Mouse (Mus musculus): Measurements from ENCODE around the gene Gm21987. TPM values are rescaled to one million over a fixed set of nuclear protein-coding genes. Genes with fewer than 3 reads are reported as not detected.
"Not testable (repeated sequence)": the region's sequence is repeated elsewhere in the genome, so short reads cannot be mapped to it uniquely, and the experiment has no call there.

The Gm21987 gene
- total RNA-seq, 1 experiment, result not detected

DNA sequence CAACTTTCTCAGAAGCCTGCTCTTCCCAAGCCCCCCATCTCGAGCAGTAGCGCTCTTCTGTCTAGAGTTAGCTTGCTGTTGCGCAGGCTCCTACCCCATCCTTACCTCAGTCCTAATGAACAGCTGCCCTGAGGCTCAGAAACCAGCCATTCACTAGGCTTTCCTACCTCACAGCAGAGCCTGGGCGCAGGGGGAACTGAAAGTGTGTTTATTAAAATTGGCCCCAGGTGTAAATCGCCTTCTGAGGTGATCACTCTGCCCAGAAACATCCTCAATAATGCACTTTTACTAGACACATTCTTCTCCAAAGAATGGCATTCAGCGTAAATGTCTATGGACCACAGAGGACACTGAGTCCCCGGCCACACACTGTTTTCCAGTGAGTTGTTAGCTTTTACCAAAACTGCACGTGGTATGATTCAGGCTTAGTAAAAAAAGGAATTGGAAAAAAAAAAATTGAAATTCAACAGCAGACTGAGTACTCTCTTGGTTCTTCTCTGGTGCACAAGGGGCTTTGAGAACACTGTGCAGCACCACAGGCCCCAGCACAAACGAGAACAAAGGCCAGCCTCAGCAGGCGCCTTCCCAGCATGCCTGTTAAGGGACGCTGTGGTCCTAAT is 20.0 kb upstream of the Gm21987 start:
- TF ChIP-seq MAFK (IDR thresholded peaks at IDR 0.05; ENCODE audit: insufficient read depth, low read depth, low read length), result no peak
- TF ChIP-seq ZC3H11A (IDR thresholded peaks at IDR 0.05; ENCODE audit: borderline replicate concordance, low read depth, low read length), result no peak
- no peak for TF ChIP-seq ZNF384 (IDR thresholded peaks at IDR 0.05; ENCODE audit: low read depth, low read length)
- TF ChIP-seq CHD2 (IDR thresholded peaks at IDR 0.05; ENCODE audit: low read depth, low read length), result no peak
- Histone ChIP-seq H3K4me3 (ENCODE audit: insufficient read depth in 1 of 2, low read depth in 1 of 2, low read length in 2 of 2, poor library complexity in 1 of 2, severe bottlenecking in 1 of 2) (no peak overlapping the region), H3K4me1 (ENCODE audit: control insufficient read depth in 2 of 2, insufficient read depth in 2 of 2, low read length in 2 of 2, poor library complexity in 1 of 2) (no peaks in the 10 kb centered on the region), H3K36me3 (ENCODE audit: control insufficient read depth, insufficient read depth, low read length, poor library complexity, severe bottlenecking) (no peaks in the 10 kb centered on the region), H3K9me3 (ENCODE audit: control insufficient read depth, insufficient read depth, low read depth, low read length) (no peaks in the 10 kb centered on the region), H3K9ac (ENCODE audit: insufficient read depth, low read depth, low read length, poor library complexity, severe bottlenecking) (no peak overlapping the region), H3K27ac (ENCODE audit: insufficient read depth, low read depth, low read length, poor library complexity, severe bottlenecking) (no peak overlapping the region)
- no peak for DNase-seq (ENCODE audit: low read depth, low spot score)
- in situ Hi-C loops (cut with MboI; ENCODE audit: low sequenced_read_pairs in 2 of 2, unreplicated experiment in 2 of 2), result loop anchor here in 1 of 2 experiments (25.0 kb wide), 1 partner anchor 735 kb away; no protein-coding TSS in a partner anchor

DNA sequence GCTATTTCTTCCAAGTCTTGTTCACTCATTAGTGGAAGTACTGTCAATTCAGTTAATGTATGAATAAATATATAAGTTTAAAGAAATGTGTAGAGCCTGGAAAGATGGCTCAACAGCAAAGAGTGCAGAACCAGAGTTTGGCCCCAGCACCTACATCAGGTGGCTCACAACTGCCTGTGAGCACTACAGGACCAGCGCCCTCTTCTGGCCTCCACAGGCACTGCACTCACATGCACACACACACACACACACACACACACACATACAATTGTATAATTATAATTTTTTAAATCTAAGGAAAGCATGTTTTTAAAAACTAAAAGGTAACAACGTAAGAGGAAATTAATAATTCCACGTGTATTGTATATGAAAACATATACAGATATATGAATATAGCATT is 17.5 kb upstream of the Gm21987 start:
- Histone ChIP-seq H3K4me3 (ENCODE audit: insufficient read depth in 1 of 2, low read depth in 1 of 2, low read length in 2 of 2, poor library complexity in 1 of 2, severe bottlenecking in 1 of 2) (no peak overlapping the region), H3K9ac (ENCODE audit: insufficient read depth, low read depth, low read length, poor library complexity, severe bottlenecking) (no peak overlapping the region), H3K4me1 (ENCODE audit: control insufficient read depth in 2 of 2, insufficient read depth in 2 of 2, low read length in 2 of 2, poor library complexity in 1 of 2) (no peaks in the 10 kb centered on the region), H3K27ac (ENCODE audit: insufficient read depth, low read depth, low read length, poor library complexity, severe bottlenecking) (no peak overlapping the region), H3K9me3 (ENCODE audit: control insufficient read depth, insufficient read depth, low read depth, low read length) (no peaks in the 10 kb centered on the region), H3K36me3 (ENCODE audit: control insufficient read depth, insufficient read depth, low read length, poor library complexity, severe bottlenecking) (no peaks in the 10 kb centered on the region)
- DNase-seq (ENCODE audit: low read depth, low spot score), result no peak
- TF ChIP-seq ZC3H11A (IDR thresholded peaks at IDR 0.05; ENCODE audit: borderline replicate concordance, low read depth, low read length), result no peak
- in situ Hi-C loops (cut with MboI; ENCODE audit: low sequenced_read_pairs in 2 of 2, unreplicated experiment in 2 of 2), result loop anchor here in 1 of 2 experiments (25.0 kb wide), 1 partner anchor 733 kb away; no protein-coding TSS in a partner anchor

DNA sequence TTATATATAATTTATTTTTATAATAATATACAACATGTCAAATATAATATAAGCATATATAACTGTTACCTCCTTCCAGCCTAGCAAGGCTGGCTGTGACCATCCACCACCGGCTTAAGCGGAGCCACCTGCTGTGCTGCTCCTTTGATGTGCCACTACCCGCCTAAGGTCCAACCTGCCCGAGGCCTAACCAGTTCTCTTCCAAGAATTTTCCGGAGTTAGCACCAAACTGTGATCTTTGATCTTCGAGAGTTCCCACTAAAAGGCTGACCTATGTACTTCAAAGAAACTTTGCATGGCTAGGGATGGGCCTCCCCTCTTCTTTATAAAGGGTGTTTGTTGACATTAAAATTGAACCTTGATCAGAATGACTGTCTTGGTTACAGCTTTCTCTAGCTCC is 12.4 kb upstream of the Gm21987 start:
- Histone ChIP-seq H3K9ac (ENCODE audit: insufficient read depth, low read depth, low read length, poor library complexity, severe bottlenecking) (no peak overlapping the region), H3K36me3 (ENCODE audit: control insufficient read depth, insufficient read depth, low read length, poor library complexity, severe bottlenecking) (no peaks in the 10 kb centered on the region), H3K27ac (ENCODE audit: insufficient read depth, low read depth, low read length, poor library complexity, severe bottlenecking) (no peak overlapping the region), H3K4me1 (ENCODE audit: control insufficient read depth in 2 of 2, insufficient read depth in 2 of 2, low read length in 2 of 2, poor library complexity in 1 of 2) (no peaks in the 10 kb centered on the region), H3K9me3 (ENCODE audit: control insufficient read depth, insufficient read depth, low read depth, low read length) (no peaks in the 10 kb centered on the region), H3K4me3 (ENCODE audit: insufficient read depth in 1 of 2, low read depth in 1 of 2, low read length in 2 of 2, poor library complexity in 1 of 2, severe bottlenecking in 1 of 2) (no peak overlapping the region)
- TF ChIP-seq CHD2 (IDR thresholded peaks at IDR 0.05; ENCODE audit: low read depth, low read length), result no peak
- TF ChIP-seq ZNF384 (IDR thresholded peaks at IDR 0.05; ENCODE audit: low read depth, low read length), result no peak
- TF ChIP-seq MAFK (IDR thresholded peaks at IDR 0.05; ENCODE audit: insufficient read depth, low read depth, low read length), result no peak
- no peak for TF ChIP-seq HCFC1 (IDR thresholded peaks at IDR 0.05; ENCODE audit: borderline replicate concordance, insufficient read depth, low read length)
- no peak for TF ChIP-seq ZC3H11A (IDR thresholded peaks at IDR 0.05; ENCODE audit: borderline replicate concordance, low read depth, low read length)
- DNase-seq (ENCODE audit: low read depth, low spot score), result peak; percentile 55
- in situ Hi-C loops (cut with MboI; ENCODE audit: low sequenced_read_pairs in 2 of 2, unreplicated experiment in 2 of 2), result loop anchor here in 1 of 2 experiments (25.0 kb wide), 1 partner anchor 728 kb away; no protein-coding TSS in a partner anchor

DNA sequence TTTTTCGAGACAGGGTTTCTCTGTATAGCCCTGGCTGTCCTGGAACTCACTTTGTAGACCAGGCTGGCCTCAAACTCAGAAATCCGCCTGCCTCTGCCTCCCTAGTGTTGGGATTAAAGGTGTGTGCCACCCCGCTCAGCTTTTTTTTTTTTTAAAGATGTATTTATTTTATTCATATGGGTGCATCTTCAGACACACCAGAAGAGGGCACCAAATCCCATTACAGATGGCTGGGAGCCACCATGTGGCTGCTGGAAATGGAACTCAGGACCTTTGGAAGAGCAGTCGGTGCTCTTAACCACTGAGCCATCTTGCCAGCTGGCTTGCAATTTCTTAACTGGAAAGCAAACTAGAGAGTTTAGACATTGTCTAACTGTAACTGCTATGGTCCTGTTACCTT is 8.8 kb upstream of the Gm21987 start:
- in situ Hi-C loops (cut with MboI; ENCODE audit: low sequenced_read_pairs in 2 of 2, unreplicated experiment in 2 of 2), result loop anchor here in 1 of 2 experiments (25.0 kb wide), 1 partner anchor 724 kb away; no protein-coding TSS in a partner anchor
- not testable (repeated sequence) for H3K27ac ChIP-seq (ENCODE audit: insufficient read depth, low read depth, low read length, poor library complexity, severe bottlenecking); H3K4me1 ChIP-seq (ENCODE audit: control insufficient read depth in 2 of 2, insufficient read depth in 2 of 2, low read length in 2 of 2, poor library complexity in 1 of 2); H3K4me3 ChIP-seq (ENCODE audit: insufficient read depth in 1 of 2, low read depth in 1 of 2, low read length in 2 of 2, poor library complexity in 1 of 2, severe bottlenecking in 1 of 2); DNase-seq (ENCODE audit: low read depth, low spot score); H3K36me3 ChIP-seq (ENCODE audit: control insufficient read depth, insufficient read depth, low read length, poor library complexity, severe bottlenecking); H3K9me3 ChIP-seq (ENCODE audit: control insufficient read depth, insufficient read depth, low read depth, low read length); H3K9ac ChIP-seq (ENCODE audit: insufficient read depth, low read depth, low read length, poor library complexity, severe bottlenecking)
- TF ChIP-seq ZNF384 (IDR thresholded peaks at IDR 0.05; ENCODE audit: low read depth, low read length), result peak; percentile 71

All from ES-E14 (cell line).